Mouse (Mus musculus) cerebral cortex, adult 2 months (tissue): ENCODE measurements around the gene Sesn3.

Source experiments
- WGBS: fragments of 180-500 bp; shearing (Covaris S2); methylation state at CpG from one replicate; pipeline ENCODE4 v1.1.7; 2018; 5-methylcytosine and 5-hydroxymethylcytosine counted together

Gene Sesn3

GRCm38 (mm10) chr9:14354852-14355251 is 80.0 kb downstream of the Sesn3 start:
- 78% methylated on average over 6 of the region's 6 CpGs for WGBS

GRCm38 (mm10) chr9:14357033-14357432 is 82.2 kb downstream of the Sesn3 start:
- 83% methylated on average over 4 of the region's 4 CpGs for WGBS

- 94% methylated on average over 8 of the region's 8 CpGs for WGBS
Observed at GRCm38 (mm10) chr9:14362068-14362768, 87.4 kb downstream of the Sesn3 start.

GRCm38 (mm10) chr9:14363540-14363939 is 88.7 kb downstream of the Sesn3 start:
- WGBS = 83% methylated on average over 6 of the region's 6 CpGs

DNA sequence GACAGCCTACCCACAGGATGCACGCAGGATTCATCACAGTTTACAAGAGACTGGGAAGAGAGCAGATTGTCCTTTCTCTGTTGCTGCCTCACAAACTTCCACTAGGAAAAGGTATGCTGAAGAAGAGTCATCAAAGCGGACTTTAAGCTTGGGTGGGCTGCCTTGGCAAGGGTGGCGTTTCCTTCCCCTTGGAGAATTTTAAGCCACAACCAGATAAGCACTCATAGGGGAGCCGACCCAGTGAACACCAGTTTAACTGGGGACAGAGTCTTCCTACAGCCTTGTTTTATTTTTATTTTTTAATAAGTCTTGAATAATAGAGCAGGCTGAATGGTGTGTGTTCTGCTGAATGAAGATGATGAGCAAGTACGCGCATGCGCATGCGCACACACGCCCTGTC is 89.9 kb downstream of the Sesn3 start:
- 94% methylated on average over 9 of the region's 9 CpGs for WGBS

DNA sequence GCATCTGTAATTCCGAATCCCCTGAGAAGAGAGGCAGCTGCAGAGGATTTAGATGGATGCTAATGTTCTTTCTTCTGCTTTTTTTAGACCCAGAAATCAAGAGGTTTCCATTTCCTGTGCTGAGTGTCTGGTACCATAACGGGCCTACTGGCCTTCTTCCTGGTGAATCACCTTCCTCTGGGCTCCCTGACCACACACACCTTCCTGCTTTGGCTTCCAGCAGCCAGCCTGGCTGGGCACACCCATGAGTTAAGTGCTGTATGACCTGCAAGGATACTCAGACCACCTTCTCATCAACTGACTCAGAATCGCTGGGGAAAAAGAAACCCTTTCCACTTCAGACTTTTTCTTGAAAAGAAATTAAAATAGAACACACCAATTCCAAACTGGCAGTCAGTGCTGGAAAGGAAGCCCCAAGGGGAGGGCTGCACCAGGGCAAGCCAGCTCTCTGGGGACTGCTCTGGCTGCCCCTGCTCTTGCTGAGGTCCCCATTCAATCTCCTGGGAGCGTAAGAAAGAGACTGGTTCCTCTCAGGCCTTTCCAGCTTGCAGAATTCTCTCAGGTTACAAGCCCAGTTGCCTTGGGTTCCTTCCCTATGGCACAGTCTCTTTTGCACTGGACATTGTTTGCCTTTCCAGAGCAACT is 90.7 kb downstream of the Sesn3 start:
- WGBS = 37% methylated on average over 4 of the region's 4 CpGs

DNA sequence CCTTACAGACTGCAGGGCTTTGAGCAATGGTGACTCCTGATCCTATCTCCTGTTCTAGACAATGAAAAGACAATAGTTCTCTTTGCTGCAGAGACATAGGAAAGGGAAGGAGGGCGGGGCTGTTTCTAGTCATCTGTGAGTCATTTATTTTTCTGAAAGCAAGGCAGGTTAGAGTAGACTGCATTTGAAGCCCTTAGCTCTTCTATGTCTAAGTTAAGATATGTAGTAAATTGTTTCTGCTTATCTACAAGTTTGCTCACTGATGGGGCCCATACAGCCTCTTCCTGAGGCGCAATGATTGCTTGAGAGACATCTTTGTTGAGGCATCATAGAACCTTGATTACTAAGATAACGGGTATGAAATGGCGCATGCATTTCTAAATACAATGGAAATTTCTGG is 93.0 kb downstream of the Sesn3 start:
- WGBS = 93% methylated on average over 4 of the region's 4 CpGs

DNA sequence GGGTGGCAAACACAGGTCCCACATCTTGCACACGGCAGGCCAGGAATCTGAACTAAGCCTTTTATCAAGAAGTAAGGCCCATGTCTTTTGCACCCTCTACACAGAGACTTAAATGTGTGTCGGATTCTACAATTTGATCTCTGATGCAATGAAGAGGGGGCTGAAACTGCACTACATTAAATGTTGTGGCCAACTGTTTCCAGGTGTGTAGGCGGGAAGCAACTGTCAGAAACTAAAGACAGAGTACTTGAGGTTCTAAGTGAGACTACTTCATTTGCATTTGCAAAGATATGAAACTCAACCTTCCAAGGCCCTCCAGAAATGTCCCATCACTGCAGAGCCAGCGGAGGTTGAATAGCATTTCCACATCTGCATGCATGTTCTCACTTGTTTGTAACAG is 101.3 kb downstream of the Sesn3 start:
- 63% methylated on average over 4 of the region's 4 CpGs for WGBS

- 88% methylated on average over 2 of the region's 2 CpGs for WGBS
Observed at GRCm38 (mm10) chr9:14378151-14378550, 103.3 kb downstream of the Sesn3 start.

DNA sequence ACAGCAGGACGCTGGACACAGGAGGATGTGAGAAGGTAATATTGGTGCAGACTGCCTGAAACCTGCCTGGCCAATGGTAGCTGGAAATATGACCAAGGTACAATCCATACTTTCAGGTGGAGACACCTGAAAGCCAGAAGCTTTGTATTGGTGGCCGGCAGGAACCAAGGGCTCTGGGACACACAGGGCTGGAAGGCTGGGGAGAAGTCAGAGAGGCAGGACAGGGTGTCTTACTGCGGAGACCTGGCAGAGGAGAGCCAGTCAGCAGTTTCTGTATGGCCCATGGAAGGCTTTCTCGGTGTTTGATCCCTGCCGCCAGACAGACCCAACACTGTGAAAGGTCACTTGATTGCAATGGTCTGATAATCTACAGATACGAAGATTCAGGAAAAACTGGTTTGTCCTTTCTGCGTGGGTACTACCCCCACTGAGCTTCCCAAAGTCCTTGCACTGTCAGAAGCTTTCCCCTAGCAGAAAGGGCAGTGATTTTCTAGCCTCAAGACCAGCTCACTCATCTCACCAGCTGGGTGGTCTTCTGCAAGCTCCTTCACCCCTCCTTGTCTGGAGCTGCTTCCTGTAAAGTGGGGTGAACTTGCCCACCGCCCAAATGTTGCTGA is 105.0 kb downstream of the Sesn3 start:
- WGBS = 40% methylated on average over 8 of the region's 8 CpGs

GRCm38 (mm10) chr9:14380386-14381285 is 105.8 kb downstream of the Sesn3 start:
- WGBS = under 1% methylated on average over 76 of the region's 76 CpGs

- WGBS = 4% methylated on average over 8 of the region's 8 CpGs
Observed at GRCm38 (mm10) chr9:14381353-14382055, 106.6 kb downstream of the Sesn3 start, which contains the start of gene Endod1. Endod1 (minus strand) TSS chr9:14381507.

DNA sequence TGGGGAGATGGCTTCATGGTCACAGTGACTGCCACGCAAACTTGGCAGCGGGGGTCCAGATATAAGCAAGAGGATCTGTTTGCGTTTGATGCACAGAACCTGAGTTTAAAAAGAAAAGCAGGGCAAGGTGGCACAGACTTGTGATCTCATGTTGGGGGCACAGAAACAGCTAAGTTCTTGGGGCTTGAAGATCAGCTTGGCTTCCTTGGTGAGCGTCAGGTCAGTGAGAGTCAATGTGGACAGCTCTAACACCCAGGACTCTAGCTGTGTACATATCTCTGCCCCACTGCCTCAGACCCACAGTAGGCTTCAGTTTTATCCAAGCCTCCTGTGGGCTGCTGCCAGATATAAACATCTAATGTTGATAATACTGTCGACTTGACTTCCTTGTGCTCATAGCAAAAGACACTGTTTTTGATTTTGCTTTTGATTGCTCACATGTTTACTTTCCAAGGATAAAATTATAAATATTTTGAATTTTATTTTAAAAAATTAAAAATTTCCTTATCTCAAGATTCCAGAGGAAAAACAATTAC is 107.5 kb downstream of the Sesn3 start:
- 82% methylated on average over 5 of the region's 5 CpGs for WGBS
